Mouse (Mus musculus): ENCODE measurements around the gene Tecta.

DNA sequence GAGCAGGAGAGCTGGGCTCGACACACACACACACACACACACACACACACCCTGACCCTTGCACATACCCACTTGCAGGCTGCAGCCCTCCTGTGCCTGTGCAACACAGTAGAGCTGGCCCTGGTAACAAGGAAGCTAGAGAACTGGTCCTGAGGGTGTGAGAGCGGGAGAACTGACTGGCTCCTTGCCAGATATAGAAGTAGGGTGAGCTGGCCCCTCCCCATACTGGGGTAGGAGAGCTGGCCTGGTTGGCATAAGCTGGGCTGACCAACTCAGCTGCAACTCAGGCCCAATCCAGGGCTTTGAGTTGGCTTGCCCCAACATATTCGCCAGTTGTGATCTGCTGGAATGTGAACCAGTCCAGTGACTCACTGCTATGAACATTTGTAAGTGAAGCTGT lies 83.9 kb downstream of the Tecta start:
- TF ChIP-seq TCF12 (IDR thresholded peaks at IDR 0.05; ENCODE audit: insufficient read depth, poor library complexity, severe bottlenecking) (no peak), POLR2A (IDR thresholded peaks at IDR 0.05; ENCODE audit: insufficient read length, low read depth) (no peak), USF1 (IDR thresholded peaks at IDR 0.05; ENCODE audit: low read depth) (no peak), MYOG (IDR thresholded peaks at IDR 0.05; ENCODE audit: control insufficient read depth in 1 of 3, insufficient read depth in 1 of 3, insufficient read length in 2 of 3, low read depth in 2 of 3) (no peak), CEBPB (IDR thresholded peaks at IDR 0.05; ENCODE audit: insufficient read depth, poor library complexity, severe bottlenecking) (no peak), MYOD1 (IDR thresholded peaks at IDR 0.05; ENCODE audit: control insufficient read depth in 1 of 3, insufficient read length in 2 of 3, low read depth in 2 of 3) (no peak)

All from myocyte (in vitro differentiated cells).